Mouse (Mus musculus): ENCODE results near the gene Figla.

DNA sequence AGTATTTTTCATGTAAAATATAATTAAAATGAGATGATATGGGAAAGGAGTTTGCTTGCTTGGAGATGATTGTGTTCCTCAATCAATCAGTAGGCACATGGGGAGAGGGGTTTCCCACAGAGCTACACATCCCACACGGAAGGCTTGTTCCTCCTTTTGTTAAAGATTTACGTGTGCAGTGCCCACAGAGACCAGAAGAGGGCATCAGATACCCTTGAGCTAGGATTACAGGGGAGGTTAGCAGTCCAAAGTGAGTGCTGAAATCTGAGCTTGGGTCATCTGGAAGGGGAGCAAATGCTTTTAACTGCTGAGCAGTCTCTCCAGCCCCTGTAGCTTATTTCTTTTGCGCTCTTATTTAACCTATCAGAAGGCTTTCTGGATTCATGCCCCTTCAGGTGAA, 5.0 kb downstream of the Figla start:
- TF ChIP-seq CTCF (IDR thresholded peaks at IDR 0.05; ENCODE audit: extremely low read depth, insufficient read length, insufficient replicate concordance, low read depth, low read length) (peak; percentile 40; the same call in 1 of the 2 replicates), POLR2A (IDR thresholded peaks at IDR 0.05; ENCODE audit: low read depth, low read length) (no peak)
